Mouse (Mus musculus) adrenal gland, postnatal 10 days (tissue): ENCODE data around the gene Pam16. TPM values are rescaled to one million over a fixed set of nuclear protein-coding genes. Genes with fewer than 3 reads are reported as not detected.
A peak's percentile ranks its signal among the peaks of the same experiment; 100 is the strongest.

ENCODE experiments used
- DNase-seq: peaks from one replicate; pipeline ENCODE4 v3.0.0; 2021; ENCODE audit warnings: mixed read lengths
- total RNA-seq, 2 experiments: library from RNA; stranded (reverse); gene quantifications; 2 replicates each; pipeline ENCODE4 v1.2.3; 2021

Pam16 gene
- total RNA-seq, 2 experiments from 2014 or later, result 115 to 116 TPM

DNA sequence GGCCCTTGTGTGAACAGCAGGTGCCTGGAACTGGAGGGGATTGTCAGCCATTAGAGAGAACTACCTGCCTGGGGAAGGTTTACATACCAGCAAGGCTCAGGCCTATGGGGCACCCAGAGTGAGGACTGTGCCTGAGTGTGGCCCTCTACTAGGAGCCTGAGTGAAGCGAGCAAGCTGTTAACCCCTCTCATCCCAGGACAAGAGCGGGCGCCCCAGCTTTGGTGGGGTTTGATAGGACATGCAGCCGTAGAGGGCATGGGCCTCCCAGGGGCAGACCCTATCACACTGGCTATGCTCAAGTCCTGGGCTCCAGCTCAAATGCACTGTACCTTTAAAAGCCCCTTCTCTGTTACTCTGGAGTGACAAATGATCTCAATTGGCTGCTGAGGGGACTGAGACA lies 22.0 kb upstream of the Pam16 start:
- DNase-seq, result no peak

- no peak for DNase-seq
Observed at GRCm38 (mm10) chr16:4645867-4646266, 21.1 kb upstream of the Pam16 start.

DNA sequence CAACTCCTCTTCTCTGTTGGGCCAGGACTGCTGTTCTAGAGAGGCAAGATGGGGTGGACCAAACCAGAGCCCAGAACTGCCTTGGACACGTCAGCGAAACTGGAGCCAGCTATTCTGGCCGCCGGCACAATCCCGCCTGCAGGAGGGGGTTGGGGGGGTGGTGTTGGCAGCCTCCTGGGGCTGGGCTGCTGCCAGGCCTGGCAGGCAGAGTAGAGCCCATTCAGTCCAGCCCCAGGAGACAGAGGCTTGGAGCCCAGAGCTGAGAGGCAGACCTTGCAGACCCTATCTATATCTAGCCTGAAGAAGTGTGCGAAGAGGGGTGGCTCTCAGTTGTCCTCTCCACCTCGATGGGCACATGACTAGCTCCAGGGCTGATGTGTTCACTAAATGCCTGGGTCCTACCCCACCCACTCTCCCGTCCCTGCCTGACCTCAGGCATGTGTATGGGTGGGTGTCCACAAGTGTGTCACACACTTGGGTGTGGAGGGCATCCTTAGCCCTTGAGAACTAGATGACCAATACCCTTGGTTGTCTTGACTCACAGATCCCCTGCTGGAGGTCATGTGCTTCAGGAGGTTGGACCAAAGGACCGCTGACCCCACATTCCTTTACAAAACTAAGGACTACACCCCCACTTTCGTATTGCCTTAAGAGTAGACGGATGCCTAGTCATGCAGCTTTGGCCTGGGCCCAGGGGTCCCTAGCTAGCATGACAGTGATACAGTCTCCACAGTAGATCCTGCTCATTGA lies 19.1 kb upstream of the Pam16 start:
- DNase-seq, result peak; percentile 94

DNA sequence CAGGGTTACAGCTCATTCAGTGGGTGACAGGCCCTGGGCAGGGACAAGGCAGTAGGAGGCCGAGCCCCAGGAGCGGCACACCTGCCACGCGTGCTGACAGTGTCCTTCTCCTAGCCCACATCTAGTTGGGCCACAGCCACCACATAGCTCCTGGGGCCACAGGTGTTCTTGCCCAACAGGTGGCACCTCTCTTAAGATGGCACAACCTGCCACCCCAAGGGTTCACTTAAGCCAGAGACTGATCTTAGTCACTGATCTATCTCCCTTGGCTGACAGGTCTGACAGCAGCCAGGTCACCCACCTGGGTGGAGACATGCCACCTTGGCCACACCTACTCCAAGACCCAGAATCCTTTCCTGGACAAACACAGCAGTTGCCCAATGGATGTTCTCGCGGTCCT lies 18.1 kb upstream of the Pam16 start:
- no peak for DNase-seq

DNA sequence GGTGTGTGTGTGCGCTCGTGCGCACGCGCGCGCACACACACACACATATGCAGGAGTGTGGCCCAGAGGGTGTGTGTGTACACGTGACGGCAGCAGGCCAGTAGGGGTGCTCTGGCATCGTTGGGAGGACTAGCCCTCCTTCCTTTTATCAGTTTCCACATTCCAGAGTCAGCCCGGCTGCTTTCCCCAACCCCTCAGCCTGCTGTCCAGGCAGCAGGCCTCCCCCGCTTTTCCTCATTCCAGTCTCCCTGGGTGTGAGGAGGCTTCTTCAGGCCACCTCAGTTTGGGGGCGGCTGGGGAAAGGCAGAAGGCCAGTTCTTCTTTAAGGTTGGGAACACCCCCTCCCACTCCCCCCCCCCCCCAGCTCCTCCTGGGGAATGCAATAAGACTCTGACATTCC lies 17.4 kb upstream of the Pam16 start:
- no peak for DNase-seq

DNA sequence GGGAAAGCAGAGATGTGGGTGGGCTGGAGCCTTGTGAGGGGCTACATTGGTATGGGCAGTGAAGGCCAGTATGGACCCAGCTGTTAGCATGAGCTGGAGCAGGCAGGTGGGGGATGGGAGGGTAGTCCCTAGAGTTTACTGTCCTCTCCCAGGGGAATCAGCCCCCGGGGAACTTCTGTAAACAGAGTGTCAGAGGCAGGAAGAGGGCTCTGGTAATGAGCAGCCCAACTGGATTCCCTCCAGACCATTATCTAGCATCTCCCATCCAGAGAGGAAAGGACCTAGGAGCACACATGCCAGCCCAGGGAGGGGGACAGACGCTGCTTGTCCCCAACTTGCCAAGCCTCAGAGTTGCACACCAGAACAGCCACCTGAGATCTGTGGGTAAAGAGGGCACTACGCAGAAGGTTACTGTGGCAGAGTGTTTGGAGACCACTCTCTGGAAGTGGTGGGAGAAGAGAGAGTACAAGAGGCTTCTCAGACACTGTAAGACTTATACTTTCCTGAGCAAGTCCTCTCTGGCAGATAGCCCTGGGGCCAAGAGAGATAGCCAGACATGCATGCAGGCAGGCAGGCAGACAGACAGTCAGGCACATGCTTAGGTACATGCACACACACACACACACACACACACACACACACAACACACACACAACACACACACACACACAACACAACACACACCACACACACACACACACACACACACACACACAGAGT lies 16.5 kb upstream of the Pam16 start:
- DNase-seq, result no peak

DNA sequence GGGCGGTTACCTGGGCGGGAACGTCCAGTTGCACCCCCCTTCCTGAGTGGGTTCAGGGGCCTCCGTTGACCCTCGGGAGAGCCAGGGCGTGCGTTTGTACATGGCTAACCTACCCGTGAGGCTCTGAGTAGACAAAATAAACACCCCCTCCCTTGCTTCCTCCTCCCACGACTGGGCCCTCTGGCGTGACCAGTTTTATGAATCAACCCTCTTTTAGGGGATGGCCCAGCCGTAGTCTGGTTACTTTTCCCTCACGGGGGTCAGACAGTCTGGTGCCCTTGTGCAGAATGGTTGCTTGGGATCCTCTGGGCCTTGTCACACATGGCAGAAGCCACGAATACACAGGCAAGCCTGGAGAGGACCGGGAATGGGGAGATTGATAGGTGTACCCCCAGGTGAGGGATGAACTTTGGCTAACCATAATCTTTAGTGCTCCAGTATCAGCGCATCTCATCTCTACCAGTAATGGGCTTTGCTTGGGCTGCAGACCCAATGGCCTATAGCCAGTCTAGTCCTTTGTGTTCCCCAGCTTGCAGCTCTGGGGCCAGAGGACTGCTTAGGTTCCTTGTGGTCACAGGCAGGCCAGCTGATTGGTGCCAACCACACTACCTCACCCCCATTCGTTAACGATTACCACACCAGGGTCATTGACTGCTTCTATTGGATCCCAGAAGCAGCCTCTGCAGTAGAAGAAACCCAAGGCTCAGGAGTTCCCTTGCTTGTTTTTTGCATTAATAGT lies 15.6 kb upstream of the Pam16 start:
- DNase-seq, result peak; percentile 29

DNA sequence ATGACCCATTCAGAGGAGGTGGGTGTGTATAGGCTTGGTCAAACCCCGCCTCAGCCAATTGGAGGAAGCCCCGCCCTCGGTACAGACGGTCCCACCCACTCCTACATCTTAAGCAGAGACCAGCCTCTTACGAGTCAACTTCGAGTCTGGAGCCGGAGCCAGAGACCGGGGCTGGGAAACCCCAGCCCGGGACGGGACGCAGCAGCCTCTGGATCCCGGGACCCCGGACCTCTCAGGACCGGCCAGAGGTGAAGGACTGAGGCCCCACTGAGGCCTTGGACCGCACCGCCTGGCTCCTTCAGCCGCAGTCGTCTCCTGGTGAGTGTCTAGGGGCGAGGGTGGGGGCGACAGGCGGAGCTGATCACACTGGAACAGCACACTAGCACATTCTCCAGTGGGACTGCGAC lies 15.0 kb upstream of the Pam16 start, which contains the start of the genes Vasn and Dnaja3:
TSS of gene Vasn (plus strand) at position 111 of the 407 bp plus-strand sequence.
TSS of gene Dnaja3 (plus strand) at position 159 of the 407 bp plus-strand sequence.
- peak; percentile 93 for DNase-seq

DNA sequence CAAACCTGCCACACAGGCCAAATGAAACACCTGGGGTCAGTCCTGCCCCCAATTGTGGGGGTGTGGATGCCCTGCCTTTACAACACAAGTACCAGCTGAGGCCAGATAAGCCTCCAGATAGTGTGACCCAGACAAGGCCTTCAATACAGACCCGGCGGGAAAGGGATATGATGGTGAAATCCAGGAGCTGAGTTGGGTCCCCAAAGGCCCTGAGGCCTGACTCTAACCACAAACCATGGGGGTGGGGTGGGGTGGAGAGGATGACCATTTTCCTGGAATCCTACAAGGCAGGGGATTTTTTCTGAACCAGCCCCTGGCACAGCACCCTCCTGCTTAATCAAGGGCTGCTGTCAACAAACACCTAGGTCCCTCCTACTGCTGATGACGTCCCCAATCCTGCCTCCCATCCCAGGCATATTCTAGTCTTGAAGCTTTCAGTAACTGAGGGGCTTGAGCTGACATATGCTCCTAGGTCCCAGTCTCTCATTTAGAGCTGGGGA lies 14.2 kb upstream of the Pam16 start:
- no peak for DNase-seq

GRCm38 (mm10) chr16:4635760-4636159 lies 11.0 kb upstream of the Pam16 start:
- DNase-seq, result no peak

GRCm38 (mm10) chr16:4634681-4635080 lies 9.9 kb upstream of the Pam16 start:
- DNase-seq, result peak; percentile 8

GRCm38 (mm10) chr16:4633661-4634060 lies 8.9 kb upstream of the Pam16 start:
- DNase-seq, result no peak

- no peak for DNase-seq
Observed at GRCm38 (mm10) chr16:4632050-4632449, 7.3 kb upstream of the Pam16 start.

GRCm38 (mm10) chr16:4629950-4630349 lies 5.2 kb upstream of the Pam16 start:
- peak; percentile 92 for DNase-seq

DNA sequence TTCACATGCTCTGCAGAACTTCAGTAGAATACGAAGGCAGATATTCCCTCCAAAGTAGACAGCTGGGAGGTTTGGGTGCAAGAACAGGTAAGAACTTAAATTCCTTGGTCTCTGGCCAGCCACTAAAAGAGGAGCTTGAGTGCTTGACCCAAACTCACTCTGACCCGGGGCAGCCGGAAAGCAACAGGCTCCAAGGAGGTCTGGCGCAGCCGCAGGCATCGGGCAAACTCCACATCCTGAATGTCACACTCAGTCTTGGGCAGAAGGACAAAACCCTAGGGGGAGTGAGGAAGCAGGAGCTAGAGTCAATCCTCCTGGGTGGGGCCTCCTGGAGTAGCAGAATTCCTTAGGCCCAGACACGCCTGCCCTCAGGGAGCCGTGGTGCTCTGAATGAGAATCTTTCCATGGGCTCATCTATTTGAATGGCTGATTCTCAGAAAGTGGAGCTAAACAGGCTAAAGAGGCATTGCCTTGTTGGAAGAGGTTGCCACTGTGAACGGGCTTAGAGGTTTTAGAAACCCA lies 4.2 kb upstream of the Pam16 start:
- no peak for DNase-seq

DNA sequence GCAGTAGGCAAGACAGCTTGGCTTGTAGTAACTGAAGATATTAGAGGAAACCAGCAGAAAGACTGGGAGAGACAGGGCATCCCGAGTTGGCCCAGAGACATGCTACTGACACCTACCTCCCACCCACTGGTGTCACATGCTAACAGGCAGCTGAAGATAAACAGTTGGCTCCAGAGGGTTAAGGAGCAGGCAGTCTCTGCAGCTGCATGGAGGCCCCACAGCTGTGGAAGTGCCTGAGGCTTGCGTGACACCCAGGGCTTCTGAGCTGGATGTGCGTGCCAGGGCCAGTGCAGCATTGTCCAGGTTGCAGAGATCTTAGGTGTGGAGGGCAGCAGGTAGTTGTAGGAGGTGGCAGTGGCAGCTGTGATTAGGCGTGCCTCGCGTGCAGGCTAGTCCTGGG lies 2.3 kb upstream of the Pam16 start:
- no peak for DNase-seq

DNA sequence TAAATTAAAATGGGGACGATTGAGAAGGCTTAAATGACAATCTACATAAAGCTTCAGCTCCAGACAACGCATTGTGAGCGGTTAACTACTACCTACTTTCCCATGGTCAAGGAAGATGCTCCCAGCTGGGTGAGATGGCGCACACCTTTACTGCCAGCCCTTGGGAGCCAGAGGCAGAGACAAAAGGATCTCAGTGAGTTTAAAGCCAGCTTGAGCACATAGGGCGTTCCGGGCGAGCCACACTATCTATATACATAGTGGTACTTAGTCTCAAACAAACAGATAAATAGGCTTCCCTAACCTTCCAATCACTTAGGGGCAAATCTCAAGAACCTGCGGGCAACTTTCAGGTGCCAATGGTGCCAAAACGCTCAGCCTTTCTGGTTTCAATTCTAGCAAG lies 714 bp downstream of the Pam16 start:
- DNase-seq, result no peak

DNA sequence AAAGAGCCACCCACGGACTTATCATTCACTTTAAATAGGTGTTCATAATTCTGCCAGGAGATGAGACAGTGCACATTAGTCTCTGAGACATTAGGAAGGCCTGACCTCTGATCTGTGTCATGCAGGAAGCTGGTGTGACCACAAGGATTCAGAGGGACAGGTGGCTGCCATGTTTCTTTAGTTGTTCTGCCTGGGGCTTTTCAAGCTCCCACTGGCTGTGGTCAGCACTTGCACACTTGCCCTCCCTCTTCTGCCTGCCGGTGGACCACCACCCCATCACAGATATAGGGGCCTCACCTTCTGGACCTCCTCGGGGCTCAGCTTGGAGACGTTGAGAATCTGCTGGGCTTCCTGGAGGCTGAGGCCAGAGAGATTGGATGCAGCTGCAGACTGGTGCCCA lies 8.0 kb downstream of the Pam16 start:
- no peak for DNase-seq

- no peak for DNase-seq
Observed at GRCm38 (mm10) chr16:4615297-4615696, 9.5 kb downstream of the Pam16 start.

DNA sequence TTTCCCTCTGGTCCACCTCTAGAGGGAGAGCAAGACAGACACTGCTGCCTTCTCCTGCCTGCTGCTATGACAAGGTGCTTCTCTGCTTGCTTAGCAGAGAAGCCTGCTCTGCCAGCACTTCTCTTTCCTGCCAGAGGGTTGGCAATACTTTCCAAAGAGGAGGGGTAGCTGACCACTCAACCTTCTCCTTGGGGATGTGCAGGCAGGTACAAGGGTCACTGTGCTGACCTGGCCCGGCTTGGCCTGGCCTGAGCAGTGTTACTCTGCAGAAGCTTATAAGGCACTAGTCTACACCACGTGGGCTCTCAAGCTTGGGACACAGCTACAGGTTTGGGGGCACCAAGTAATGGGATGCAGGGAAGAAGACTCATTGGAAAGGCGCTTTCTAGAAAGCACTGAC lies 10.1 kb downstream of the Pam16 start:
- peak; percentile 56 for DNase-seq

DNA sequence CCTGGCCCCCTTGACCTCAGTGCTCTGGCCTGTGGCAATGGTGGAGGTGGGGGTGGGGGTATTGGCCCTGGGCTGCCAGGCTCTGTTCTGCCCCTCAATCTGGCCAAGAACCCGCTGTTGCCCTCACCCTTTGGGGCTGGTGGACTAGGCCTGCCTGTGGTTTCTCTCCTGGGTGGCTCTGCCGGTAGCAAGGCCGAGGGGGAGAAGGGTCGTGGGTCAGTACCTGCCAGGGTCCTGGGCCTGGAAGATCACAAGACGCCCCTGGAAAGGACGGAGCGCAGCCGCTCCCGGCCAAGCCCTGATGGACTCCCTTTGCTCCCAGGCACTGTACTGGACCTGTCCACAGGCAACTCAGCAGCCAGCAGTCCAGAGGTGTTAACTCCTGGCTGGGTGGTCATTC lies 11.1 kb downstream of the Pam16 start:
- no peak for DNase-seq

- no peak for DNase-seq
Observed at GRCm38 (mm10) chr16:4611676-4612075, 13.1 kb downstream of the Pam16 start.

DNA sequence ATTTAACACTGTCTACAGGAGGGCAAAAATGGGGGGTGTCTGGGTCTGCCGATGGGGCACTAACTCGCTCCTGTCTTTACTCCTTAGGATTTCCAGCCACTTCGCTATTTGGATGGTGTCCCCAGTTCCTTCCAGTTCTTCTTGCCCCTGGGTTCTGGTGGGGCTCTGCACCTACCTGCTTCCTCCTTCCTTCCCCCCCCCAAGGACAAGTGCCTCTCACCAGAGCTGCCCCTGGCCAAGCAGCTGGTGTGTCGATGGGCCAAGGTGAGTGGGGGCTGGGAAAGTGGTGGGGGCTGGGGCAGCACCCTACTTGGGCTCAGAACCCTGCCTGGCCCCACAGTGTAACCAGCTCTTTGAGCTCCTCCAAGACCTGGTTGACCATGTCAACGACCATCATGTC lies 13.6 kb downstream of the Pam16 start:
- DNase-seq, result no peak
